Mouse (Mus musculus): ENCODE results near the gene Soat2.
A peak's percentile ranks its signal among the peaks of the same experiment; 100 is the strongest.
"Not testable (repeated sequence)": the region's sequence is repeated elsewhere in the genome, so short reads cannot be mapped to it uniquely, and the experiment has no call there.

Gene Soat2

GRCm38 (mm10) chr15:102146882-102147281, 3.4 kb upstream of the Soat2 start:
- DNase-seq (ENCODE audit: low spot score): peak; percentile 36

- DNase-seq (ENCODE audit: low spot score): no peak
Observed at GRCm38 (mm10) chr15:102147674-102148402, 2.5 kb upstream of the Soat2 start.

DNA sequence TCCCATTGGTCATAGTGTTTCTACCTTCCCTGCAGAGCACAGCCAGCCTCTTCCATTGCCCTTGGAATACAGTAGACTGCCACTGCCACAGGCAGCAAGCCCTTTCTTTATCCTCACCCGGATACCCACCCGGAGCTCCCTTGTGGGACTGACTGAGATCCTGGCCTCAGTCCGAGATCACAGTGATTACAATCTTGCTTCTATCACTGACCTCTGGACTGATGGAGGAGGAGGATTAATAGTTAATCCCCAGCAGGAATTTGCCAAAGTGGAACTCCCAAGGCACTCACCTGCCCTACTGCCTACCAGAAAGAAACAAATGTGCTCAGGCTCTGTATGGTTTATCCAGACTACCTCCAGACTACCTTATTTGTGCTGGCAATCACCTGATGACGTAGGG, 765 bp upstream of the Soat2 start:
- no peak for DNase-seq (ENCODE audit: low spot score)

GRCm38 (mm10) chr15:102152646-102153045, 2.3 kb downstream of the Soat2 start:
- no peak for DNase-seq (ENCODE audit: low spot score)

DNA sequence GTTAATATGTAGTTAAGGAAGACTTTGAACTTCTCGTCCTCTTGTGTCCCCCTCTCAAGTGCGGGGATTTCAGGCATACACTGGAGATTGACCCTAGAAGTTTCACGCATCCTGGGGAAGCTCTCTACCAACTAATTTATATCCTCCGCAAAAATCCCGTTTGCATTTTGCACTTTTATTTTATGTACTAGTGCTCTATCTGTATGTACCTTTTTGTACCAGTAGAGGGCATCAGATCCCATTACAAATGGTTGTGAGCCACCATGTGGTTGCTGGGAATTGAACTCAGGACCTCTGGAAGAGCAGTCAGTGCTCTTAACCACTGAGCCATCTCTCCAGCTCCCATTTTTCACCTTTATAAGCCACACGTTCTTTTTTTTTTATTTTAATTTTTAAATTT, 4.7 kb downstream of the Soat2 start:
- DNase-seq (ENCODE audit: low spot score): not testable (repeated sequence)

GRCm38 (mm10) chr15:102156836-102157235, 6.5 kb downstream of the Soat2 start:
- no peak for DNase-seq (ENCODE audit: low spot score)

DNA sequence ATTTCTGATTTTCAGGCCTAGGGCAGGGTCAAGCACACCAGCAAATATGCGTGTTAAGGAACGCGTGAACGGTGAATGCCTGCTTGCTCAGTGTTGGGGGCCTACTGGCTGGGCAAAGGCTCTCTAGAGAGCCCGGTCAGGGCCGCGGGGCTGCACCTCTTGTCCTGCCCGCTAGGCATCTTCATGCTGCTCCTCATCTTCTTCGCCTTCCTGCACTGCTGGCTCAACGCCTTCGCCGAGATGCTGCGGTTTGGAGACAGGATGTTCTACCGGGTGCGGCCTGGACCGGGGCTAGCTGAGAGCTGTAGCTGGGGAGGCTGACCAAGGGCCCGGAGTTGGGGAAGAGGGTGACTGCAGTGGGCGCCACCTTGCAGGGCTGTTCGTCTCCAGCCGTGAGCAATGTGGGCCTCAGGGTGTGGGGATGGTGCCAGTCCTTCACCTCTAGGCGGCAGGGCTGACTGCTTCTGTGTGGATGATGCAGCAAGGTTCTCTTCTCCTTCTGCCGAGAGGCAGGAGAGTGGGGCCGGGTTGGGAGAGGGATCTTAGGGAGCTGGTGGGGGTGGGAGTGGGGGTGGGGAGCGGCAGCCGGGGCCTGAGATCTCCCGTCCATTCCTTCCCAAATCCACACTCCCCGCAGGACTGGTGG, 10.2 kb downstream of the Soat2 start:
- DNase-seq (ENCODE audit: low spot score): no peak

DNA sequence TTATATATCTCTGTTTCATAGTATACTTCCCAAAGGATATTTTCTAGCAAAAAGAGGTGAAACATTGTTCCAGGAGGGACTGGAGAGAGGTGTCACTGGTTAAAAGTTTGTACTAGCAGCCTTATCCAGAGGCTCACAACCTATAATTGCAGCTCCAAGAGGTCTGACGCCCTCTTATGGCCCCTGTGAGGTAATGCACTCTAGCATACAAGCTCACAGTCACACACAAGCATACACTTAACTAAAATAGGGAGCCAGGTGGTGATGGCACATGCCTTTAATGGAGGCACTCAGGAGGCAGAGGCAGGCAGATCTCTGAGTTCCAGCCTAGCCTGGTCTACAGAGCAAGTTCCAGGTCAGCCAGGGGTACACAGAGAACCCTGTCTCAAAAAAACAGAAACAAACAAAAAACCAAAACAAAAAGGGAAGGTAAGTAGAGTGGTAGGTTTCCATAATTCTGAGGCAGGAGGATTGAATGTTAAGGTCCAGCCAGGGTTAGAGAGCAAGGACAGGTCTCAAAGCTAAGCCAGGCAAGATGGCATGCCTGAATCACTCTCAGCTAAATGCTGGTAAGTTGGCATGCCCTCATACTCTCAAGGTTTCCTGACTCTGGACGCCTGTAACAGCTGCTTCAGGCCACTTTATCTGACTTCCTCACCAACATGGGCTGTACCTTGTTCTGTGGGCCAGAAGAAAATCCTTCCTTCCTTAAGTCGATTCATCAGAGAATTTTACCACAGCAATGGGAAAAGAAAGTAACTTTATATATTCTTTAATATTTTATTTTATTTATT, 13.8 kb downstream of the Soat2 start:
- DNase-seq (ENCODE audit: low spot score): no peak

DNA sequence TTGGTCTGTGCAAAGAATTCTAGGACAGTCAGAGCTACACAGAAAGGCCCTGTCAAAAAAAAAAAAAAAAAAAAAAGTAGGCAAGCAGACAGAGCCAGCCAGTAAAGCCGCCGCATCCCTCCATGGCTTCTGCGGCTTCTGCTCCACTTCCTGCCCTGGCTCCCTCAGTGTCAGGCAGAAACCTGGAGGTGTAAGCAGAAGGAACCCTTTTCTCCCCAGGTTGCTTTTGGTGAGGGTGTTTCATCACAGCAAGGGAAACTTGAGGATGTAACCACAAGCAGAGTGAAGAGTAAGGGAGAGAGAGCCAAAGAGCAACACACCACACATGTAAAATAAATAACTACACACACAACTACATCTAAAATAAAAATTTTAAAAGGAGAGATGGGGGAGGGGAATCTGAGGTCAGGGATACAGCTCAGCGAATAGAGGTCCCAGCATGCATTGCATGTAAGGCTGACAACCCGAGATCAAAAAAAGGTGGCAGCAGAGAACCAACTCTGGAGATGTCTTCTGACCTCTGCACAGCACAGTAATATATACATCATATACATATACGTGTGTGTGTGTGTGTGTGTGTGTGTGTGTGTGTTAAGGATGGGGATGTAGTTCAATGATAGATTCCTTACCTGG, 15.3 kb downstream of the Soat2 start:
- DNase-seq (ENCODE audit: low spot score): no peak

- DNase-seq (ENCODE audit: low spot score): peak; percentile 65
Observed at GRCm38 (mm10) chr15:102167620-102168021, 17.3 kb downstream of the Soat2 start.

GRCm38 (mm10) chr15:102169064-102169463, 18.7 kb downstream of the Soat2 start:
- no peak for DNase-seq (ENCODE audit: low spot score)

DNA sequence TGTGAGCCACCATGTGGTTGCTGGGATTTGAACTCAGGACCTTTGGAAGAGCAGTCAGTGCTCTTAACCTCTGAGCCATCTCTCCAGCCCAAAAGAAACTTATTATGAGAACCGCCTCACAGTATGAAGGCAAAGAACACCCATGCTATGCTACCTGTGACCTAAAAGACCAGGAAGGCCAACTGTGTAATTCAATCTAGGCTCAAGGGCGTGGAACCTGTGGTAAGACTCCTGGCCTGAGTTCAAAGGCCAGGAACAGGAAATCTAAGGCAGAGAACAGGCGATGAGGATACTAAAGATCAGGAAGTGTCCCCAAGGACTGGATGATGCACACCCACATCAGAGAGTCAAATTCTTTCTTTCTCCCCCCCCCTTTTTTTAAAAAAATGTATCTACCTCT, 23.3 kb downstream of the Soat2 start:
- no peak for DNase-seq (ENCODE audit: low spot score)

GRCm38 (mm10) chr15:102175736-102176319, 25.5 kb downstream of the Soat2 start:
- peak; percentile 54 for DNase-seq (ENCODE audit: low spot score)

- DNase-seq (ENCODE audit: low spot score): no peak
Observed at GRCm38 (mm10) chr15:102176571-102177316, 26.4 kb downstream of the Soat2 start.

GRCm38 (mm10) chr15:102177417-102177816, 27.1 kb downstream of the Soat2 start:
- no peak for DNase-seq (ENCODE audit: low spot score)

DNA sequence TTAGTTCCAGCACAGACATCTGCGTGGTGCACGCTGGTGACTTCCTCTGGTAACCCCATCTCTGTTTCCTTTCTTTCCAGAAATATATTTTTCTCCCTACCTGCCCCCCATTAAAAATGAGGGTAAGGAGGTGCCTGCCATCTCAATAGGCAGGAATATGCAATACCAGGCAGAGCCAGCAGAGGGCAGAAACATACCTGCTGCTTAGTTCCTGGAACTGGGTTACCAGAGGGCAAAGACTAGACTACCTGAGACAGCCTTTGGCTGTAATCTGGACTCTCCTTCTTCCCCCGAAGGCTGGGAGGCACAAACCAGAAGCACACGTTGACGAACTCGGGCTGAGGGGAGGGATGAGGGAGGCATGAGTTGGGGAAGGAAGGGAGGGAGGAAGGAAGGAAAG, 28.0 kb downstream of the Soat2 start:
- peak; percentile 83 for DNase-seq (ENCODE audit: low spot score)

GRCm38 (mm10) chr15:102179106-102179505, 28.8 kb downstream of the Soat2 start:
- no peak for DNase-seq (ENCODE audit: low spot score)

- no peak for DNase-seq (ENCODE audit: low spot score)
Observed at GRCm38 (mm10) chr15:102179924-102180323, 29.6 kb downstream of the Soat2 start.

- DNase-seq (ENCODE audit: low spot score): no peak
Observed at GRCm38 (mm10) chr15:102183076-102183475, 32.8 kb downstream of the Soat2 start.

DNA sequence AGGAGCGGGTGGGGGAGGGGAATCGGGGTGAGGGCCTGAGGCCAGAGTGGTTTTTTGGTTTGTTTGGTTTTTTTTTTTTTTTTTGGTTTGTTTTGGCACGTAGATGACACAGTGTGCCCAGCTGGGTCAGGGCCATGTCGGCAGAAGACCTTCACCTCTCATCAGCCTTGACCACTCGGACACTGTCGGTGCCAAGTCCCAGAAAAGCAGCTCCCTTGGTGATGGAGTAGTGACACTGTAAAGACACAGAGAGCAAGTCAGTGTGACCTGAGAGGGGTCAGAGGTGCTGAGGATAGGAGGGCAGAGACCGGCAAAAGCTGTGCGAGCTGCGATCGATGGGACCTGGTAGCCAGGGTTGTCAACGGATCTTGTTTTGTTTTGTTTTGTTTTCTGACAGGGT, 35.9 kb downstream of the Soat2 start:
- DNase-seq (ENCODE audit: low spot score): no peak

DNA sequence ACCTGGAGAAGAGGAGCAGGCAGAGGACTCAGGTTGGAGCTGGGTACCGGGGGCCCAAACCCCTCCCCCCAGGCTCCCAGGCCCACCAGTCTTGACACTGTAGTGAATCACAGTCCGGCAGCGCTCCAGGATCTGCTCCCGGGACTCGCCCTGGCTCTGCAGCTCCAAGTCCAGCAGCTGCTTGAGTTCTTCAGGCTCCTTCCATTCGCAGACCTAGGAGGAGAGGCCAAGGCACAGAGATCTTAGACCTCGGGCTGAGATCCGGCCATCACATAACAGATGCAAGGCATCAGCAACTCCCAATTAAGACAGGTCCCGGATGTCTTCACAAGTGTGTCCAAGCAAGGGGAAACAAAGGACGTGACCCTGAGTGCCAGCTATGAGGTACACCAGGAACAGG, 37.8 kb downstream of the Soat2 start:
- DNase-seq (ENCODE audit: low spot score): peak; percentile 65

All from lung, postnatal 25 days (tissue).